Mouse (Mus musculus) erythroid progenitor cell, adult 5-6 weeks (primary cell): Measurements from ENCODE around the gene Rgma. TPM values are rescaled to one million over a fixed set of nuclear protein-coding genes. Genes with fewer than 3 reads are reported as not detected.

ENCODE experiments used
- ATAC-seq: replicated peaks from 2 replicates; pipeline ENCODE4 v1.8.0; 2016; ENCODE audit warnings: moderate number of reproducible peaks, mild to moderate bottlenecking, moderate TSS enrichment, inconsistent platforms; ENCODE audit not compliant: poor library complexity, low FRiP score, severe bottlenecking
- total RNA-seq, 2 experiments: library from RNA; stranded (forward) in 1 of 2; stranded (reverse) in 1 of 2; fragments of 150-400 nt in 1 of 2; fragments of 186-747, 209-891 nt in 1 of 2; gene quantifications; 2 replicates each; pipeline versions ENCODE4 v1.2.3 to v1.2.4; 2015 to 2017; ENCODE audit warnings: low replicate concordance in 2 of 2

Rgma gene
- total RNA-seq, 2 experiments from 2014 or later: not detected

DNA sequence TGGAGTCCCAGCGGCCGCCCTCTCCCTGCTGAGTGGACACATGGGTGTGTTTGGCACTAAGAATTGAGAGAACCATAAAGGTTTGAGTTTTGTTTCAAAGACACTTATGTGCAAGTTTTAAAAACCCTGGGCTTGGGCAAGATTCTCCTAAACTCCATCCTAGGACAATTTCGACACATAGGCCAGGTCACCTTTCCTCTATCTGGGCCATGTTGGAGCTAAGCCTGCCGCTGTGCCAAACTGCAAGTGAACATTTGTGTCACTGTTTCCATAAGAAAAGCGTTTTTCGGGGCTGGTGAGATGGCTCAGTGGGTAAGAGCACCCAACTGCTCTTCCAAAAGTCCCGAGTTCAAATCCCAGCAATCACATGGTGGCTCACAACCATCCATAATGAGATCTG is 50.1 kb downstream of the Rgma start:
- no peak for ATAC-seq

DNA sequence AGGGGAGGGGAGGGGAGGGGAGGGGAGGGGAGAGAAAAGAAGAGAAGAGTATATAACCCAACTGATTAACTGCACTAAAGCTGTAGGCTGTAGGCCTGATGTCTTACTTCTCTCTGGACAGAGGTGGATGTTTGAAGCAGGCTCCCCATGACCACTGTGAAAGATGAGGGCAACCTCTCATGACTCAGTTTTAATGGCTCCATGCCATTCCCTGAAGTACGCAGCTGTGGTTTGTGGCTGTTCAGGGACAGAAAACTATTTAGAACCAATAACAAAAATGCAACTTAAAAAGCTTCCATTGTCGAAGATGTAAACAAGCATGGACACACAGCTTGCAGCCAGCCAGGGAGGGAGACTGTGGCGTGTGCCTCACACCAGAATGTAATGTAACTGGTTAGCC is 50.9 kb downstream of the Rgma start:
- ATAC-seq: no peak

DNA sequence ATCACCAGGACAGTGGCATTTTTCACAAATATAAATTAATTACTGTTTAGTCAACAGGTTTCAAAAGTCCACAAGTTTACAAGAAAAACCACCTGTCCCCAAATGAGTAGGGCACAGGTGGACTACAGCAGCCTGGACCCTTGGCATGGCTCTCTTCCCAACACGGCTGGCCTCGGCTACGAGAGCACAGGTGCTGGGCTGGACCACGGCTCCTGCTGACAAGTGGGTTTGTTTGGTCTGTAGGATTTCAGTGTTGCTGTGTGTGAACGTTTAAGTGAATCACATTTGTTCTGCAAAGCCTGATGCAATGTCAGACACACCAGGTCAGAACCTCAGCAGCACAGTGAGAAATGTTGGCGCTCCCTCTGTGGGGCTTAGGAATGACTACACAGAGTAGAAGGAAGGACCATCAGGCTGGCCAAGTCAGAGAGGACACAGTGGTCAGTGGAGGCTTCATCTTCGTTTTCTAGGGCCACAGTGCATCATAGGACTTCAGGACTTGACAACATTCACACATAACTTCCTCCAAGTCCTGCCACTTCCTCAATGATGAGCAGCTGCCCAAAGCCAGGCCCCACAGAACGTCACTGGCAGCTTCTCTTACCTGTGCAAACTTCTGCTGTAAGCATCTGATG is 51.6 kb downstream of the Rgma start:
- ATAC-seq: no peak

DNA sequence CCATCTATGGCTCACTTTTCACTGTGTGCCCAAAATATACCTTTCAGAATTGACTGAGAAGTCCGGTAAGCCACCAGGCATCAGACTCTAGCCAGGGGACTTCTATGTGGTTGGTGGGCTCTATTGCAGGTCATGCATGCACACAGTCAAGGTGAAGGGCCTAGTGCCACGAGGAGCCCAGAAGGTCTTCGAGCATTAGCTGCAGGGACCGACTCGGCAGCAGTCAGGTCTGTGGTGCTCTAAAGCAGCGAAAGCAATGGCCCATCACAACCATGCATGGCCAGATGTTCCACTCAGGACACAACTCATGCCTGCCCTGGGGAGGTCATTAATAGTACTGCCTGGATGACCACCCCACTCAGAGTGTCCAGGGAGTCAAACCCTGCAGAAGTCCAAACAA is 52.5 kb downstream of the Rgma start:
- ATAC-seq: no peak

DNA sequence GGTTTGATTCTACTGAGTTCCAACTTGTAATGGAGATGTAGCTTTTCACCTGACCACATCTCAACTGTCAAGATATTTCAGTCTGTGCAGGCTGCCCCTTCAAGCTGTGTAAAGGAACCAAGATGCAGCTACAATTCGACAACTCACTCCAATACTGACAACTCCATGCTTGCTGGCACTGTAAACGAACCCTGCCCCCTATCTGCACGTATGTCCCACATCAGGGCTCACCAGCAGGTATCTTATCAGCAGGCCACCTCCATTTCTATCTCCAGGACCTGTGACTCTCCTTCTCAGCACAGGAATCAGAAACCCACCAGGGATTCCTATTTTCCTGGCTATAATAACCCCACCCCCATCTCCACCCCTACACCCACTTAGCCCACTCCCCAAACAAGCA is 53.2 kb downstream of the Rgma start:
- ATAC-seq: no peak

DNA sequence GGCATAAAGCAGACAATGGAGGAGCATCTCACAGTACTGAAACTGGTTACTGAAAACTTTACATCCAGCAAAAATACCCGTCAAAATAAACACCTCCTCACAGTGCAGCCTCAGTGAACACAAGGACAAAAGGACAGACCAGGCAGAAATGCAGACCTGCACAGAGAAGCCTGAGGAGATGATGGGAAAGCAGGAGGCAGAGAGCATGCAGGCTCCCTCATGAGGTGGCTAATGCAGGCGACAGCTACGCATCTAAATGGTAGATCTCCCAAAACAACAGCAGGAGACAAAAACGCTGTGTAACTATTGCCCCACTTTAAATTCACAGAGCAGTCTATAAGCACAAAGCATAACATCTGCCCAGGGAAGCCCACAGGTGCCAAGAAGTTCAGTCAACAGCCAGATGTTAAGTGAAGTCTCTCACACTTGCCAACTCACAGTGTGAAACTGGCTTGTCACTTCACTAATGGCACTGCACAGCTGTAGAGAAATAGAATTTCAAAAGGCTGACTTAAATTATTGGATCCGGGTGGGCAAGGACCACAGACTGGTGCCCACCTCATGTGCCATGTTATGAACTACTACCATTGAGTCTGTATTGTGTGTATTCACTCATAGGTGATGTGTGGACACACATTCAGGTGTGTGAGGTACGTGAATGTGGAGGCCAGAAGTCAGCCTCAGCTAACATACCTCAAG is 58.5 kb downstream of the Rgma start:
- no peak for ATAC-seq

DNA sequence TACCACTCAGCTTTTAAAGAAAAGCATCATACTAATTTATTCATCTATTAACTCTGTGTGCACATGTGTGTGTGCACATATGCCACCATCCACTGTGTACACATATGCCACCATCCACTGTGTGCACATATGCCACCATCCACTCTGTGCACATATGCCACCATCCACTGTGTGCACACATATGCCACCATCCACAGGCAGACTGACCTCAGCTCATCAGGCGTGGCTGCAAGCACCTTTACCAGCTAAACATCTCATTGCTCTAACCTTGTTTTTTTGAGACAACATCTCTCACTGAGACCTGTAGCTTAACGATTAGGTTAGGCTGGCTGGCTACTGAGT is 59.0 kb downstream of the Rgma start:
- ATAC-seq: no peak

DNA sequence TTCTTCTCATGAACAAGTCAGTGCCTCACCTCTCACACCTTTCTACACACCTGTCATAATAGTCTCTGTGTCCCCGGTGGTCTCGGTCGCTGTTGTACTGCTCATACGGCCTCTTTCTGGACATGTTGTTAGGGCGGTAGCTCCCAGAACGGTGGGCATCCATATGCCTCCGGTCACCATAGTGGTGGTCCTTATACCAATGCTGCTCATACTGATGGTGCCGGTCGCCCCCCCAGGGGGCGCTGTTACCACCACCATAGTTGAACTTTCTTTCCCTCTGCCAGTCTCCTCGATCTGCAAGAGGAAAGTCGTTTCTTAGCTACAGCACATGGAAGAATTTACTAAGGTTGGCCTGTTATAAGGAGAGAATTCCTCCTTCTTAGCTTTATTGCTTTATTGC is 60.4 kb downstream of the Rgma start:
- ATAC-seq: no peak

DNA sequence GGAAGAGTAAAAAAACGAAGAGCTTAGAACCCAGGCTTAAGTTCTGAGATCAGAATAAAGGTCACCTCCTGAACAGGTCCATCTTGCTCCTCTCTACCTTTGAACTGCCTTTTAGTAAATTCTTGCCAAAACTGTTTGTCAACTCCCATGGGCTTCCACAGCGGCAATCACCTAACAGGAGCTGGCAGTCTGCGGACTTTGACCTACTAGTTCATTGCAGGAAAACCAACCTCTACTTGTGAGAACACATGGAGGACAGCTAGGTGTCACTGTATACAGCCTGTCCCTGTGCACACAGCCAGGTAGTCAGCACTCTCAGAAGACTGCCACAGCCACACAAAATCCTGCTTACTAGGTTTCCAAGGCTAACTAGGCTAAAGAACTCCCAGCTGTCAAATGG is 66.5 kb downstream of the Rgma start:
- no peak for ATAC-seq

GRCm38 (mm10) chr7:73442246-73442645 is 66.9 kb downstream of the Rgma start:
- no peak for ATAC-seq

DNA sequence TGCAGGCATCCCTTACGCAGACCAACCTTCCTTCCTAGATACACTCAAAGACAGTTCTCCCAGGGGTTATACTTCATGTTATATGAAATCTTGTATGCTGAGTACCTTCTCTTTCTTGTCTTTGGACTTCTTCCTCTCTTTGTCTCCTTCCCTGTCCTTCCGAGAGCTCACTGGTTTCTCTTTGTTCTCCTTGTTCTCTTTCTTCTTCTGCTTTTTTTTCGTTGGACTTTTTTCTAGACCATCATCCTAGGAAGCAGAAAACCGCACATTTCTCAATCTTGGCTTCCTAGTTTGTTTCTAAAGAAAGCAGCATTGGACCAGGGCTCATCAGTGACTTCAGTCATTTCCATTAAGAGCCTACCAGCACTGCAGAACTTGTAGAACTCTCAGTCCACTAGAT is 76.3 kb downstream of the Rgma start:
- no peak for ATAC-seq

DNA sequence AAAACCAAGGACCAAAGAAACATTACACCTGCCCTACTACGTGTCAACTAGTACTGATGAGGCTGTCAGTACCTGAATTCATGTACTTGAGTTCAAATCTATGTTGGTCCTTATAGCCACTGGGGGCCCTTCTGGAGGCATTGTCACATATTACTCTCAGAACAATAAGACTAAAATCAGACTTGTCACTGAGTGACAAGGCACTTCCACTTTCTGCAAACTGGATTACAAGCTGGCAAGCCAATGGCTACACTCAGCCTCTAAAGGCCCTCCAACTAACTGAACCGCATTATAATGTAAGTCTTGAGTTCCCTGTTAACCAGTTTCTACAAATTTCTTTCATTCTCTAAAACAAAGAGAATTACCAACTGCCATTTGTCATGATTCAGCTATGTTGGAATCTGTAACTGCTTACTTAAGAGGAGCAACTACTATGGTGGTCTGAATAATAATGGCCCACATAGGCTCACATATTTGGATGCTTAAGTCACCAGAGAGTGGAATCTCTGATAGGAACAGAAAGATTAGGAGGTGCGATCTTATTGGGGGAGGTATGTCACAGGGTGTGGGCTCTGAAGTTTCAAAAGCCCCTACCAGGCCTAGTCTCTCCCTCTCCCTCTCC is 77.0 kb downstream of the Rgma start:
- ATAC-seq: no peak

DNA sequence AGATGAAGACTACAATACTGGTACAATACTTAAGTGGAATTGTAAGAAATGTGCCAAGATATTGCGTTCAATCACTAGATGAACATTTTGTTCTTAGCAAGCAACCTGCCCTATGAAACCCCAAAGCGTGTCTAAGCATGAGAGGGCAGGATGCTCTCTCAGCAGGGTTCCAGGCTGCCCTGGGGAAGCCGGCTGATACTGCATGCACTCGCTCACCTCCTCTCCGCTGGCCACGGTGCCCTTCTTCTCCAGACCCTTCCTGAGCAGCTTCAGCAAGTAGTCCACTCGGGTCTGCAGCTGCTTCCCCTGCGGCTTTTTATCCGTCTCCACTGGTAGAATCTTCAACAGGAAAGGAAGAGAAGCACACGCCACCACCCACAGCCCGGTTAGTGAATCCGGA is 78.8 kb downstream of the Rgma start:
- ATAC-seq: no peak

DNA sequence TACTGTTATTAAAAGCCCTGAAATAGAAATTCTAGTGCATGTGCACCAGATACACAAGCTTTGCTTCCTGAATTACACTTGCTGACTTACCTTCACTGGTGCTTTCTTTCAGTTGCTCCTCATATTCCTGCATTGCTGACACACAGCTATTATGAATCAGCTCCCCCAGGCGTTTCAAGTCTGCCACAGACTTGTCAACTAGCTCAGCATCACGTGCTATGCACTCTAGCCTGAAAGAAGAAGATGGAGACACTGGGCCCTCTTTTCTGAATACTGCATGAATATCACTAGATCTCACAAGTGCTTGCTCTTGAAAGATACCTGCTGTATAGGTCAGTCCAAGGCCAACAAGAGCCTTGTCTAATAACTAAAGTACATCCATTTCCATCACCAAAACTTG is 88.2 kb downstream of the Rgma start:
- no peak for ATAC-seq

DNA sequence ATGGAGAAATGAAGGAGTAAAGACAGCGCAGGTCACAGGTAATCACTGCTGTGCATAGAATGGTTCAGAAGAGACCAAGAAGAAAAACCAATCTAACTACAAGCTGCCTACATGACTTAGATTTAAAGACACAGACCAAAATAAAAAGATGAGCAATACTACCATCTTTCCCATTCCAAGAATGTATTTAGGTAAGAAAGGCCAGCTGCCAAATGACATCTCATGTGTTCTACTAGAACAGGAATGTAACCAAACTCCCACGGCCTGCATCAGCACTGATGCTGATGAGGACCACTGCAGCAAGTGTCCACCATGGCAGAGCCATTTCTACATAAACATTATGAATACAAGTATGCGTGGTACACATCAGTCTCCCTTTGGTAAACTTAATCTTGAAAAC is 92.4 kb downstream of the Rgma start:
- ATAC-seq: no peak

Other genes with a start within 250 kb of the Rgma start
- 63.1 and 106 TPM in 2 replicates for gene Chd2, start 166.3 kb downstream of the Rgma start, total RNA-seq (2015; ENCODE audit: low replicate concordance)
- gene Chd2, start 166.3 kb downstream of the Rgma start, total RNA-seq (2017; ENCODE audit: low replicate concordance): 179 and 206 TPM in 2 replicates